Mouse (Mus musculus) liver, postnatal 0 days (tissue): Measurements from ENCODE around the gene Ank. TPM values are rescaled to one million over a fixed set of nuclear protein-coding genes. Genes with fewer than 3 reads are reported as not detected.
A peak's percentile ranks its signal among the peaks of the same experiment; 100 is the strongest.
"Not testable (repeated sequence)": the region's sequence is repeated elsewhere in the genome, so short reads cannot be mapped to it uniquely, and the experiment has no call there.

Source experiments
- ATAC-seq: fragments of 200-750 bp; cut with Nextera tagmentation; 2 replicates; pipeline ENCODE4 v1.8.0; 2017; ENCODE audit warnings: mild to moderate bottlenecking, moderate library complexity
- DNase-seq: peaks from one replicate; pipeline ENCODE4 v3.0.0-alpha.2; 2016
- H3K27ac ChIP-seq: fragments of 300-500 bp; sonication (generic); 2 replicates; pipeline ENCODE4 v1.5.1; 2014; ENCODE audit warnings: antibody characterized with exemption, moderate library complexity, mild to moderate bottlenecking, low read depth
- H3K27me3 ChIP-seq: fragments of 300-500 bp; sonication (generic); 2 replicates; pipeline ENCODE4 v1.6.1; 2014; ENCODE audit warnings: low read length, control low read depth, mixed read lengths; ENCODE audit not compliant: insufficient read depth
- H3K36me3 ChIP-seq: fragments of 300-500 bp; sonication (generic); replicated peaks from 2 replicates; pipeline ENCODE4 v1.6.1; 2014; ENCODE audit warnings: mild to moderate bottlenecking, control low read depth, low read length, moderate library complexity, mixed read lengths; ENCODE audit not compliant: insufficient read depth
- H3K4me1 ChIP-seq: fragments of 300-500 bp; sonication (generic); 2 replicates; pipeline ENCODE4 v1.6.1; 2014; ENCODE audit warnings: antibody characterized with exemption, mild to moderate bottlenecking, control low read depth; ENCODE audit not compliant: insufficient read depth
- H3K4me2 ChIP-seq: fragments of 300-500 bp; sonication (generic); 2 replicates; pipeline ENCODE4 v1.6.1; 2014; ENCODE audit warnings: low read depth, mild to moderate bottlenecking, low read length, moderate library complexity, mixed read lengths
- H3K4me3 ChIP-seq: fragments of 300-500 bp; sonication (generic); 2 replicates; pipeline ENCODE4 v1.5.1; 2014; ENCODE audit warnings: low read depth, low read length
- H3K9ac ChIP-seq: fragments of 300-500 bp; sonication (generic); replicated peaks from 2 replicates; pipeline ENCODE4 v1.6.1; 2014; ENCODE audit warnings: mild to moderate bottlenecking, moderate library complexity
- H3K9me3 ChIP-seq: fragments of 300-500 bp; sonication (generic); 2 replicates; pipeline ENCODE4 v1.6.1; 2016; ENCODE audit warnings: mild to moderate bottlenecking, control low read depth, low read length, mixed read lengths
- CTCF ChIP-seq: sonication (generic); IDR thresholded peaks from 2 replicates; pipeline ENCODE4 v1.5.1; 2016; ENCODE audit warnings: antibody characterized with exemption, low read depth
- EP300 ChIP-seq: IDR thresholded peaks from 2 replicates; pipeline ENCODE4 v1.6.1; 2016; ENCODE audit warnings: antibody characterized with exemption, low read depth, mild to moderate bottlenecking
- WGBS: fragments of 180-500 bp; shearing (Covaris S2); extraction: QIAGEN DNeasy Blood & Tissue Kit; methylation state at CpG from one replicate; pipeline ENCODE4 v1.1.7; 2014; ENCODE audit not compliant: insufficient replicate concordance; 5-methylcytosine and 5-hydroxymethylcytosine counted together
- polyA plus RNA-seq: library from polyadenylated mRNA; unstranded; fragments of >200 nt; fragmentation: Nextera tagmentation; extraction: Ambion mirVana; gene quantifications from 2 replicates; pipeline ENCODE4 v1.2.1, GENCODE M21; 2015

Gene Ank
- polyA plus RNA-seq, 1 experiment from 2014 or later = 7.8 TPM

- TF ChIP-seq CTCF (no peak), EP300 (no peak)
- Histone ChIP-seq H3K9me3 (no peaks in the 10 kb centered on the region), H3K4me2 (no peak overlapping the region), H3K27me3 (no peaks in the 10 kb centered on the region), H3K27ac (peak overlapping the region; percentile 62), H3K36me3 (no peaks in the 10 kb centered on the region), H3K9ac (no peak overlapping the region), H3K4me3 (no peak overlapping the region), H3K4me1 (peaks cover 11% of the 10 kb centered on the region; the same call in 1 of the 2 replicates)
- ATAC-seq (peak; percentile 99), DNase-seq (peak; percentile 43)
- WGBS = 68% methylated on average over 9 of the region's 9 CpGs
Observed at GRCm38 (mm10) chr15:27444772-27445347, 21.6 kb upstream of the Ank start.

GRCm38 (mm10) chr15:27450689-27451088 lies 15.8 kb upstream of the Ank start:
- ATAC-seq (no peak), DNase-seq (no peak)
- peaks cover 1% of the 10 kb centered on the region; the same call in 1 of the 2 replicates for H3K4me1 ChIP-seq
- H3K4me2 ChIP-seq = no peak overlapping the region
- no peak overlapping the region for H3K4me3 ChIP-seq
- H3K36me3 ChIP-seq = no peaks in the 10 kb centered on the region
- no peaks in the 10 kb centered on the region for H3K9me3 ChIP-seq
- H3K27ac ChIP-seq = no peak overlapping the region
- no peaks in the 10 kb centered on the region for H3K27me3 ChIP-seq
- no peak overlapping the region for H3K9ac ChIP-seq
- TF ChIP-seq EP300 (no peak), CTCF (no peak)
- 75% methylated on average over 5 of the region's 5 CpGs for WGBS

GRCm38 (mm10) chr15:27451760-27452159 lies 14.7 kb upstream of the Ank start:
- no peak overlapping the region for H3K9ac ChIP-seq
- no peak overlapping the region for H3K4me2 ChIP-seq
- no peak overlapping the region for H3K4me3 ChIP-seq
- no peaks in the 10 kb centered on the region for H3K27me3 ChIP-seq
- no peaks in the 10 kb centered on the region for H3K4me1 ChIP-seq
- DNase-seq (no peak), ATAC-seq (peak; percentile 71)
- 52% methylated on average over 3 of the region's 3 CpGs for WGBS
- H3K9me3 ChIP-seq = no peaks in the 10 kb centered on the region
- H3K27ac ChIP-seq = no peak overlapping the region
- TF ChIP-seq EP300 (peak; percentile 95), CTCF (no peak)
- H3K36me3 ChIP-seq = no peaks in the 10 kb centered on the region

- 53% methylated on average over 9 of the region's 9 CpGs for WGBS
- no peak overlapping the region for H3K4me2 ChIP-seq
- no peak overlapping the region for H3K9ac ChIP-seq
- H3K27me3 ChIP-seq = no peaks in the 10 kb centered on the region
- TF ChIP-seq EP300 (no peak), CTCF (no peak)
- no peak overlapping the region for H3K4me3 ChIP-seq
- H3K9me3 ChIP-seq = no peaks in the 10 kb centered on the region
- no peaks in the 10 kb centered on the region for H3K36me3 ChIP-seq
- no peak for DNase-seq
- no peak for ATAC-seq
- H3K4me1 ChIP-seq = no peaks in the 10 kb centered on the region
- no peak overlapping the region for H3K27ac ChIP-seq
Observed at GRCm38 (mm10) chr15:27452496-27452895, 14.0 kb upstream of the Ank start.

- Histone ChIP-seq H3K9me3 (no peaks in the 10 kb centered on the region), H3K4me2 (no peak overlapping the region), H3K27me3 (no peaks in the 10 kb centered on the region), H3K36me3 (no peaks in the 10 kb centered on the region), H3K4me3 (no peak overlapping the region), H3K27ac (no peak overlapping the region), H3K9ac (no peak overlapping the region), H3K4me1 (peaks cover 8% of the 10 kb centered on the region)
- 68% methylated on average over 2 of the region's 2 CpGs for WGBS
- ATAC-seq (no peak), DNase-seq (no peak)
- no peak for TF ChIP-seq EP300
Observed at GRCm38 (mm10) chr15:27457001-27457400, 9.5 kb upstream of the Ank start.

- H3K36me3 ChIP-seq, H3K4me3 ChIP-seq, H3K4me1 ChIP-seq, ATAC-seq, H3K4me2 ChIP-seq, H3K27me3 ChIP-seq, DNase-seq, H3K27ac ChIP-seq, H3K9me3 ChIP-seq, H3K9ac ChIP-seq: not testable (repeated sequence)
- 46% methylated on average over 14 of the region's 14 CpGs for whole genome bisulfite sequencing
Observed at GRCm38 (mm10) chr15:27459781-27460180, 6.7 kb upstream of the Ank start.
